Comparison of ENCODE assay signal across 10 mouse cellular contexts in genomic region chr2:90964811-90965465, GRCm38 (mm10). TPM values are rescaled to one million over a fixed set of nuclear protein-coding genes. Genes with fewer than 3 reads are reported as not detected.
DNase-seq lines count a peak whose midpoint lies in the region; ATAC-seq and TF ChIP-seq lines count a peak whose summit lies in the region.
"Had no signal": no experiment of that assay in that cellular context is flagged by ENCODE, and none has a peak within 500 bp of the region (broad histone marks: within the 10 kb centered on the region; RNA-seq: fewer than 3 reads in every experiment).

No protein-coding gene starts in this region.

- H3K4me1 ChIP-seq in kidney, embryonic 16.5 days (ENCODE audit: insufficient read depth, low read length) = no peaks in the 10 kb centered on the region
- H3K4me1 ChIP-seq in lung, embryonic 14.5 days (ENCODE audit: insufficient read depth) = no peaks in the 10 kb centered on the region
- H3K4me1 ChIP-seq in stomach, postnatal 0 days (replicated peaks; ENCODE audit: control insufficient read depth, insufficient read depth) = no peaks in the 10 kb centered on the region; the same call in 1 of the 2 replicates
- H3K4me1 ChIP-seq: limb, embryonic 12.5 days had no signal

- H3K4me3 ChIP-seq in kidney, embryonic 16.5 days (ENCODE audit: low read length) = no peak overlapping the region
- H3K4me3 ChIP-seq in lung, embryonic 14.5 days (ENCODE audit: low read depth, low read length) = no peak overlapping the region
- H3K4me3 ChIP-seq in stomach, postnatal 0 days (ENCODE audit: low read depth, low read length) = peak overlapping the region; percentile 31; the same call in 1 of the 2 replicates
- H3K4me3 ChIP-seq: limb, embryonic 12.5 days had no signal

- 68% methylated on average over 7 of the region's 7 CpGs for WGBS in kidney, embryonic 16.5 days
- WGBS in lung, embryonic 14.5 days = 57% methylated on average over 7 of the region's 7 CpGs
- 27% methylated on average over 7 of the region's 7 CpGs for WGBS in stomach, postnatal 0 days

- H3K27me3 ChIP-seq in kidney, embryonic 16.5 days (ENCODE audit: insufficient read depth, low read length) = no peaks in the 10 kb centered on the region
- no peaks in the 10 kb centered on the region for H3K27me3 ChIP-seq in lung, embryonic 14.5 days (ENCODE audit: insufficient read depth, low read length)
- H3K27me3 ChIP-seq in stomach, postnatal 0 days (ENCODE audit: control insufficient read depth, insufficient read depth, low read length) = no peaks in the 10 kb centered on the region
- H3K27me3 ChIP-seq: limb, embryonic 12.5 days; Patski had no signal

- no peak for TF ChIP-seq CTCF in lung, embryonic 14.5 days (IDR thresholded peaks at IDR 0.05; ENCODE audit: low read depth)
- TF ChIP-seq CTCF in stomach, postnatal 0 days (IDR thresholded peaks at IDR 0.05; ENCODE audit: low read depth) = peak; percentile 33

- peak; percentile 18 for DNase-seq in kidney, postnatal 10 days
- peak; percentile 62 to 65 for DNase-seq in cerebellum, adult 18-20 months
- DNase-seq in frontal cortex, postnatal 36 days (ENCODE audit: low spot score in 2 of 2) = peak; percentile 68 to 88
- DNase-seq in layer of hippocampus, adult 18-20 months (ENCODE audit: low spot score in 2 of 2) = peak; percentile 77 to 88
- DNase-seq in lung, embryonic 14.5 days = peak; percentile 11
- peak; percentile 23 for DNase-seq in stomach, postnatal 0 days (ENCODE audit: low spot score)
- DNase-seq in kidney, adult 8-10 months = no peak

- H3K27ac ChIP-seq in kidney, embryonic 16.5 days (ENCODE audit: low read length) = no peak overlapping the region
- peak overlapping the region; percentile 42; the same call in 1 of the 2 replicates for H3K27ac ChIP-seq in lung, embryonic 14.5 days (ENCODE audit: low read depth)
- peak overlapping the region; percentile 78 for H3K27ac ChIP-seq in stomach, postnatal 0 days (replicated peaks)
- H3K27ac ChIP-seq: limb, embryonic 12.5 days had no signal

- H3K36me3 ChIP-seq in kidney, embryonic 16.5 days (ENCODE audit: insufficient read depth, low read length) = no peaks in the 10 kb centered on the region
- 0 out of 2 replicates have a peak, but pooled peaks cover 2% of the 10 kb centered on the region for H3K36me3 ChIP-seq in lung, embryonic 14.5 days (ENCODE audit: insufficient read depth)
- no peaks in the 10 kb centered on the region for H3K36me3 ChIP-seq in stomach, postnatal 0 days (ENCODE audit: control insufficient read depth, insufficient read depth, low read length)

- ATAC-seq in kidney, embryonic 16.5 days (ENCODE audit: low FRiP score, low TSS enrichment) = no peak
- ATAC-seq in lung, embryonic 14.5 days (ENCODE audit: insufficient read depth) = no peak
- peak; percentile 77; the same call in 1 of the 2 replicates for ATAC-seq in stomach, postnatal 0 days (ENCODE audit: low FRiP score, low TSS enrichment)
- ATAC-seq: Patski had no signal

- H3K4me2 ChIP-seq in kidney, embryonic 16.5 days (replicated peaks; ENCODE audit: low read depth, low read length) = no peak overlapping the region
- H3K4me2 ChIP-seq in lung, embryonic 14.5 days = no peak overlapping the region
- peak overlapping the region; percentile 32 for H3K4me2 ChIP-seq in stomach, postnatal 0 days (replicated peaks; ENCODE audit: low read depth)
- H3K4me2 ChIP-seq: limb, embryonic 12.5 days had no signal

- no peaks in the 10 kb centered on the region for H3K9me3 ChIP-seq in kidney, embryonic 16.5 days (ENCODE audit: low read length)
- H3K9me3 ChIP-seq in lung, embryonic 14.5 days (ENCODE audit: low read depth, low read length) = no peaks in the 10 kb centered on the region
- H3K9me3 ChIP-seq in stomach, postnatal 0 days (ENCODE audit: control insufficient read depth, low read length) = no peaks in the 10 kb centered on the region
- H3K9me3 ChIP-seq: limb, embryonic 12.5 days had no signal

- H3K9ac ChIP-seq in kidney, embryonic 16.5 days (replicated peaks; ENCODE audit: low read length) = no peak overlapping the region
- H3K9ac ChIP-seq in lung, embryonic 14.5 days = peak overlapping the region; percentile 29; the same call in 1 of the 2 replicates
- H3K9ac ChIP-seq in stomach, postnatal 0 days (ENCODE audit: low read length) = peak overlapping the region; percentile 47; the same call in 1 of the 2 replicates
- H3K9ac ChIP-seq: limb, embryonic 12.5 days had no signal

- no peak for TF ChIP-seq EP300 in stomach, postnatal 0 days (optimal IDR thresholded peaks at IDR 0.05)

RNA-seq across cellular contexts. Expression of gene Celf1, which starts 24.8 kb away (rescaled TPM):
- 107 and 109 TPM in 2 replicates for polyA plus RNA-seq in kidney, embryonic 16.5 days (2015; fragmentation: Nextera tagmentation; extraction: Ambion mirVana)
- 100 to 1,000 TPM; 136 to 140 TPM for total RNA-seq in layer of hippocampus, adult 18-20 months (2021)
- polyA plus RNA-seq in lung, embryonic 14.5 days (2014; fragmentation: Nextera tagmentation; extraction: Ambion mirVana) = 65.0 and 68.0 TPM in 2 replicates
- 31.0 and 33.7 TPM in 2 replicates for polyA plus RNA-seq in stomach, postnatal 0 days (2015; fragmentation: Nextera tagmentation; extraction: Ambion mirVana)

Comparison
In these comparisons a context has a peak if more than half of its experiments do, and no peak if none do; other contexts are left out.
1. DNase-seq: peak in kidney, postnatal 10 days (single experiment), cerebellum, adult 18-20 months (2 of 2), frontal cortex, postnatal 36 days (2 of 2), layer of hippocampus, adult 18-20 months (2 of 2), lung, embryonic 14.5 days (single experiment) and stomach, postnatal 0 days (single experiment); none in kidney, adult 8-10 months (0 of 2).